1 mouse cellular context compared by ENCODE assay signal in the genomic region with DNA sequence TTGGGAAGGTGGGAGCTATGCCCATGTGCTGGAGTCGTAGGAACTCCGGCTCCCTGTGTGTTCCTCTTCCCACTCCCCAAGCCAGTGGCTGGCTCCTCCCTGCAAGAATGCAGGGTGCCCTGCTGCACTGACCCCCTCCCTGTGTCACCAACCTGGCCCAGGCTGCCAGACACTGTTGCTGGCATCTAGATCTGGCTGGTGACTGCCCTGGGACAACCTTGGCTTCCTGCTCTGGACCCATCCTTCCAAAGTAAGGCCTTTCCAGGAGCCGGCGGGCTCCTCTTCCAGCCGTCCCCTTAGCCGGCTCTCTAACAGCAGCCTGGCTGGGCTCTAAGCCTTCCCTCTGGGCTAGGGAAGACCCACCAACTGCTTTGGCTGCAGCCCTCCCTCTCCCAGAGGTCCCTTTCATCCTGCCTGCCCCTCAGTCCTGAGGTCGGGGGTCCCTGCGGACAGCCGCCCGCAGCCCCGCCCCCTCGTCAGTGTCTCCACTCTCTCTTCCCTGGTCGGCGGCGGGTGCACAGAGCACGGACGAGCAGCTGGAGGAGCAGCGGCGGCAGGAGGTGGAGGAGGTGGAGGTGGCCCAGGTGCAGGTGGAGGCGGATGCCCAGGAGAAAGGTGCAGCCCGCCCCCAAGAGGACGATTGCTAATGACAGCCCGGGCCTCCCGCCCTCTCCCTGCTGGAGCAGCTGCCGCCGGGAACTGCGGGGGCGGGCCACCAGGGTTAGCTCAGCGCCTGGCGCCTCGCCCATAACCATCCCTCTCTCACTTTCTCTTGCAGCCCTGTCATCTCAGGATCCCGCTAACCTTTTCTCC.
TF ChIP-seq lines count a peak whose summit lies in the region.

No protein-coding gene starts in this region.

TF ChIP-seq in C2C12, 6 proteins besides CTCF, POLR2A, EP300 and RAD21 (continued from another document):
- TF ChIP-seq MYOD1 (IDR thresholded peaks at IDR 0.05; ENCODE audit: control insufficient read depth, insufficient read length, low read depth) = peak; percentile 80
